Mouse (Mus musculus) limb, embryonic 14.5 days (tissue): ENCODE results near the gene Txnip. TPM values are rescaled to one million over a fixed set of nuclear protein-coding genes. Genes with fewer than 3 reads are reported as not detected.
A peak's percentile ranks its signal among the peaks of the same experiment; 100 is the strongest.

Experiments
- ATAC-seq: fragments of 200-750 bp; cut with Nextera tagmentation; 2 replicates; pipeline ENCODE4 v1.8.0; 2017; ENCODE audit warnings: low read depth, moderate number of reproducible peaks, moderate TSS enrichment; ENCODE audit not compliant: low FRiP score
- DNase-seq: peaks from one replicate; pipeline ENCODE4 v3.0.0-alpha.2; 2015; ENCODE audit warnings: low spot score
- H3K27ac ChIP-seq: fragments of 300-500 bp; sonication (generic); replicated peaks from 2 replicates; pipeline ENCODE4 v1.5.1; 2014; ENCODE audit warnings: low read depth, mild to moderate bottlenecking, low read length, moderate library complexity, mixed read lengths
- H3K27me3 ChIP-seq: fragments of 300-500 bp; sonication (generic); 2 replicates; pipeline ENCODE4 v1.6.1; 2014; ENCODE audit warnings: low read length, mixed read lengths; ENCODE audit not compliant: control insufficient read depth, insufficient read depth
- H3K36me3 ChIP-seq: fragments of 300-500 bp; sonication (generic); 2 replicates; pipeline ENCODE4 v1.6.1; 2014; ENCODE audit warnings: mild to moderate bottlenecking, low read length, moderate library complexity, mixed read lengths; ENCODE audit not compliant: control insufficient read depth, insufficient read depth
- H3K4me1 ChIP-seq: fragments of 300-500 bp; sonication (generic); 2 replicates; pipeline ENCODE4 v1.6.1; 2014; ENCODE audit warnings: antibody characterized with exemption, low read length, mixed read lengths; ENCODE audit not compliant: control insufficient read depth, insufficient read depth
- H3K4me2 ChIP-seq: fragments of 300-500 bp; sonication (generic); replicated peaks from 2 replicates; pipeline ENCODE4 v1.6.1; 2014; ENCODE audit warnings: low read depth, mild to moderate bottlenecking, low read length, moderate library complexity; ENCODE audit not compliant: severe bottlenecking
- H3K4me3 ChIP-seq: fragments of 300-500 bp; sonication (generic); replicated peaks from 2 replicates; pipeline ENCODE4 v1.5.1; 2014; ENCODE audit warnings: low read length
- H3K9ac ChIP-seq: fragments of 300-500 bp; sonication (generic); 2 replicates; pipeline ENCODE4 v1.6.1; 2014; ENCODE audit warnings: mild to moderate bottlenecking, low read depth, low read length, moderate library complexity; ENCODE audit not compliant: severe bottlenecking
- H3K9me3 ChIP-seq: fragments of 300-500 bp; sonication (generic); 2 replicates; pipeline ENCODE4 v1.6.1; 2016; ENCODE audit warnings: low read length; ENCODE audit not compliant: control insufficient read depth
- POLR2A ChIP-seq: fragments of 200-500 bp; IDR thresholded peaks from 2 replicates; pipeline ENCODE4 v1.8.0; 2012; ENCODE audit warnings: inconsistent platforms, mild to moderate bottlenecking, moderate library complexity, borderline replicate concordance; ENCODE audit not compliant: insufficient read depth, insufficient read length; ENCODE audit errors: extremely low read depth
- WGBS: fragments of 180-500 bp; shearing (Covaris S2); extraction: QIAGEN DNeasy Blood & Tissue Kit; methylation state at CpG from one replicate; pipeline ENCODE4 v1.1.7; 2014; 5-methylcytosine and 5-hydroxymethylcytosine counted together
- polyA plus RNA-seq, 2 experiments: library from polyadenylated mRNA; depleted of rRNA in 1 of 2; stranded (reverse) in 1 of 2; unstranded in 1 of 2; fragments of >200 nt; fragmentation: Nextera tagmentation in 1 of 2; extraction: Ambion mirVana in 1 of 2; gene quantifications; 2 replicates each; pipeline versions ENCODE4 v1.2.1 to v1.2.3; 2012 to 2014

Gene Txnip
- polyA plus RNA-seq, 2 experiments, result 167 to 211 TPM

DNA sequence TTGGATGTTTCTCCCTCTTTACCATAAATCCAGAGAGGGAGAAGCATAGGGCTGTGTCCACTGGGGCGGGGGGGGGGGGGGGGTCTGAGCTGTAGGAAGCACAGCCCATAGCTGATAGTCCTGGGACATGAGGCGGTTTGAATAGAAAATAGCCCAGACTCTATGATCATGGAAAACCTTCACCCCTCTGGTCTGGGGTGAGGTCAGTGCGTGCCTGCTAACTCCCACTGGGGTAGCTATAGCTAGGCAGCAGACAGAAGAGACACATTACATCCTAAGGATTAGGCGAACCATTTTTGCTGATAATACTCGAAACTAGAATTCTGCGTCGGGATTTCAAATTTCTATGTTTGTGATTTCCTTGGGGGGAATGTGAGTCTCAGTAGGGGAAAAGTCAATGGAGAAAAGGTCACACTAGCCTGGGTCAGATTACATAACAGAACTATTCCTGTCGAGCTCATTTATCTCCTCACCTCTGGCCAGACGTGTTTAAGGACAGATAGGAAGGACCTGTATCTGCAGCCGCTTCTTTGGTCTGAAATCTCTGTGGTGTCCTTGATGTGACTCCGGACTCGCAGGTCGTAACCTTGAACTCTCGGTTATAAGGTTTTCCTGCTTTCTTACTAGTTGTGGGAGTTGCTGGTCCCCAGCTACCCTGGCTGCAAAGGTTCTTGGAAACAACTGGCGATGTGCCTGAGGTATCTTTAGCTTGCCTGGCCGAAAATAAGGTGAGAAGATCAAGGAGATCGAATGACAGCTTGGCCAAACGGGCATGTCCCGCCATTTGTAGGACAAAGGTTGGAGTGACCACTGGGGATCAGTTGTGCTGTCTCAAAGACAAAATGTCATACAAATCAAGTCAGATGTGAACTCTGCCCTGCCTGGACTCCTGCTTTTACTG, 16.1 kb downstream of the Txnip start:
- 75% methylated on average over 18 of the region's 19 CpGs for WGBS
- H3K4me1 ChIP-seq, result peaks cover 12% of the 10 kb centered on the region
- no peak overlapping the region for H3K4me3 ChIP-seq
- no peak overlapping the region for H3K9ac ChIP-seq
- H3K36me3 ChIP-seq, result 0 out of 2 replicates have a peak, but pooled peaks cover 3% of the 10 kb centered on the region
- H3K27me3 ChIP-seq, result no peaks in the 10 kb centered on the region
- no peak for TF ChIP-seq POLR2A
- ATAC-seq (no peak), DNase-seq (no peak)
- no peaks in the 10 kb centered on the region for H3K9me3 ChIP-seq
- H3K4me2 ChIP-seq, result no peak overlapping the region
- no peak overlapping the region for H3K27ac ChIP-seq

DNA sequence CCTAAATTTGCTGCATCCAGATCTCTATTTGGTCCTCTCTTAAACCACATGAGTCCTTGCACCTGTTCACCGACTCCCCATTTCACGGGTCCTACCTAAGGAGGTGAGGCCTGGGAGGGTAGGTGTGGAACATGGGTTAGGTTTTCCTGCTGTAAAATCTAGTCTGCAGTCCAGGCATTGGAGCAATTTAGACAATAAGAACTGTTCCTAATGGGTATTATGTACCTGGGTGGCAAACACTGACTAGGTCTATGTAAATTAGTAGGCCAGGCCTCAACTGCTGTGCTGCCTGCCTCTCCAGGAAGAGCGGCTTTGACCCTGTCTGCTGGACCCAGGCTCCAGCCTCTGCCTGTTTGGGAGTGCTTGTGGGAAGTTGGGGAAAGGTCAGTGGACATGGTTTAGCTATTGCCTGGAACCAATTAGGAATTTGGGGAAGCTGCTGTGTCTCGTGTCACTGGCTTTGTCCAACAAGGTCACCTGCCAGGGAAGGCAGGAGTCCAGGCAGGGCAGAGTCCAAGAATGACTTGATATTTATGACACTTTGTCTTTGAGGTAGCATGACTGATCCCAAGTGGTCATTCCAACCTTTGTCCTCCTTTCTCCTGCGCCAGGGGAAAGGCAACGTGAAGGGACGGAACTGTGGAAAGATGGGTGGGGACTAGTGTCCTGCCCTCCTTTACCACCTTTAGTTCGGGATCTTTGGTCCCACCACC, 17.7 kb downstream of the Txnip start:
- Histone ChIP-seq H3K27ac (no peak overlapping the region; the same call in 1 of the 2 replicates), H3K9ac (no peak overlapping the region), H3K4me2 (no peak overlapping the region)

DNA sequence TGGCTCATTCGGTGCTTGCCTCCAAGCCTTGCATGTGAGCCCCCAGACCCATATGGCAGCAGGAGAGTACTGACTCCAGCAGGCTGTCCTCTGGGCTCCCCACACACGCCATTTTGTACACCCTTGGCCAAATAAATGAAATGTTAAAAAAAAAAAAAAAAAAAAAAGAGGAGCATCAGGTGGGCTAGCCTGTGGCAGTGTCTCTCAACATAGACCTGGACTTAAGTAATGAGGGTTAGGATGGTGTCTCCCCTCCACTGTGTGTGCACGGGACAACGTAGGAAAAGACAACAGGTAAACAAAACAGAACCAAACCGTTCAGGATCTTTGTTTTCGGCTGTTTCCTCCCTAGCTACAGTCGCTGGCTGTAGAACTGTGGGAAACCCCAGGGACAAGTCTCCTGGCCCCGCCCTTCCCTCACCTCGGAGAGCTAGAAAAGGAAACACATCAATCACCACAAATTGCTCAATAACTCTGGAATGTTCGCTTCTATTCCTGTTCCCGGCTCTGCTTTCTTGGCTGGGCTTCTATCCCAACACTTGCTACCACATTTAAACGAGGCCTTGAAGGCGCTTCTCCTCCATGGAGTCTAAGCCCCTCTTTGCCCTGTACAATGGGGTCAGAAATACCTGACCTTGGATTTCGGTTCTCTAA, 18.4 kb downstream of the Txnip start:
- Histone ChIP-seq H3K4me2 (peak overlapping the region; percentile 39; the same call in 1 of the 2 replicates), H3K36me3 (0 out of 2 replicates have a peak, but pooled peaks cover 5% of the 10 kb centered on the region), H3K27ac (peak overlapping the region; percentile 79), H3K27me3 (no peaks in the 10 kb centered on the region), H3K4me3 (peak overlapping the region; percentile 14; the same call in 1 of the 2 replicates), H3K9me3 (no peaks in the 10 kb centered on the region), H3K4me1 (peaks cover 12% of the 10 kb centered on the region), H3K9ac (0 out of 2 replicates have a peak overlapping the region, but pooled peaks have one; percentile 13)
- ATAC-seq (peak; percentile 32; the same call in 1 of the 2 replicates), DNase-seq (peak; percentile 85)
- WGBS, result 42% methylated on average over 14 of the region's 14 CpGs
- no peak for TF ChIP-seq POLR2A

More for the DNA sequence above, 17.7 kb downstream of the Txnip start:
- Histone ChIP-seq H3K27me3 (no peaks in the 10 kb centered on the region), H3K9me3 (no peaks in the 10 kb centered on the region), H3K4me1 (peaks cover 12% of the 10 kb centered on the region), H3K36me3 (0 out of 2 replicates have a peak, but pooled peaks cover 5% of the 10 kb centered on the region), H3K4me3 (no peak overlapping the region)
- DNase-seq (no peak), ATAC-seq (no peak)
- TF ChIP-seq POLR2A, result no peak
- WGBS, result 90% methylated on average over 8 of the region's 8 CpGs

DNA sequence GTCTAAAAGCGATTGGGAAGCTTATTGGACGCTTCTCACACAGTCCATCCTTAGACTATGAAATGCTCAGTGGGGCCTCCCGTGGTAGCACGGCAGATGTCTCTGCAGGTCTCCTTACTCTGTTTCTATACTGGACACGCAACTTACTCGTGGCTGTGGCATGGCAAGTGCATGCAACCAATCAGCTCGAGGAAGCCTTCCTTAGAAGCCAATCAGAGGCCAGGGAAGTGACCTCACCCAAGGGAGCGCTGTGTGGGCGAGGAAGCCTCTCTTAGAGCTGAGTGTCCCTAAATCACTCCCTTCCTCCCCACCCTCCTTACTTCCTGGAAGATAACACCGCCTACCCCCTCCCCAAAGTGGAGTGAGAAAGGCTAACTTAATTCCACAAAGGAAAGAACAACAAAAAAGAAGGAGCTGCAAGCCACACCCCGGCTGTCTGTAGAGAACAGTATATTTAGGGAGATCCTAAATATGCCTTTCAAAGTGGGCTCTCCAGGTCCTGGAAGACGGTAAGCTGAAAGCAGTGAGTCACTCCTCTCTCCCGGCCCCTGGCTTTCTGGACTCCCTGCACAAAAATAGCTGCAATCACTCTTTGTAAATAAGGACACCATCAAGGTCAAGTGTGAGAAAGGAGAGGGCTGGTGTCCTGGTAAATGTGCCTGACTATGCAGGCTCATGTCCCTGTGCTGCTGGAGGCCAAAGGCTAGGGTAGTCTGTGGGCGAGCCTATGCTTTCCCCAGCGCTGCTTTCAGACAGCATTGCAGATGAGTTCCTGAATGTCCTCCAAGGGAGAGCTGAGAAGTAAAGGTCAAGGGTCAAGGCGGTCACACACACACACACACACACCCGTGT, 19.2 kb downstream of the Txnip start, which contains the start of gene Gm16253:
TSS of gene Gm16253 (plus strand) at position 295 of the 852 bp plus-strand sequence.
- H3K9me3 ChIP-seq, result no peaks in the 10 kb centered on the region
- no peak for TF ChIP-seq POLR2A
- WGBS, result 30% methylated on average over 17 of the region's 17 CpGs
- ATAC-seq (peak; percentile 90), DNase-seq (peak; percentile 93)
- H3K27ac ChIP-seq, result peak within 1 kb of the TSS; percentile 79
- H3K4me2 ChIP-seq, result peak within 1 kb of the TSS; percentile 39
- no peaks in the 10 kb centered on the region for H3K27me3 ChIP-seq
- H3K4me1 ChIP-seq, result peaks cover 12% of the 10 kb centered on the region
- 0 out of 2 replicates have a peak, but pooled peaks cover 5% of the 10 kb centered on the region for H3K36me3 ChIP-seq
- H3K9ac ChIP-seq, result 0 out of 2 replicates have a peak within 1 kb of the TSS, but pooled peaks have one; percentile 13
- H3K4me3 ChIP-seq, result peak within 1 kb of the TSS; percentile 14; the same call in 1 of the 2 replicates
